Mouse (Mus musculus): ENCODE results near the gene Atp2b4.

DNA sequence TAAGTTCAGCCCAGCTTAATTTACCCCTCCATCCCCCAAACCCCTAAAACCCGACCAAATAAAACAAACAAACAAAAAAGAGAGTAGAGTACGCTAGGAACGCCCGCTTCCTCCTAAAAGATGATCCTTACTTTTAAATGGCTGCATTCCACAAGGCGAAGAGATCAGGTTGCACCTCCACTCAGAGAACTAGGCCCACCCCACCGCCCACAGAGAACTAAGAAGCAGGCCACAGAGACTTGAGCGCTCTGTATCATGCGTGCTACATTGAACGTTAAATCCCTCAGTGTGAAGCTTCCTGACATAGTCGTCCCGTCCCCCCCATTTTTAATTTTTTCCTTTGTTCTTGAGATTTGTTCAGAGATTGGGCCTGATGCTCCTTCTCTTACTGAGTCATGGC is 68.0 kb downstream of the Atp2b4 start:
- no peak for TF ChIP-seq POLR2A (IDR thresholded peaks at IDR 0.05; ENCODE audit: low read depth, low read length)
- TF ChIP-seq CTCF (IDR thresholded peaks at IDR 0.05; ENCODE audit: extremely low read depth, insufficient read depth, insufficient read length, insufficient replicate concordance) = no peak
